Mouse (Mus musculus) hindbrain, embryonic 16.5 days (tissue): ENCODE results near the gene Exosc8. TPM values are rescaled to one million over a fixed set of nuclear protein-coding genes. Genes with fewer than 3 reads are reported as not detected.
A peak's percentile ranks its signal among the peaks of the same experiment; 100 is the strongest.

Experiments used
- ATAC-seq: fragments of 200-750 bp; cut with Nextera tagmentation; 2 replicates; pipeline ENCODE4 v1.8.0; 2017; ENCODE audit warnings: moderate TSS enrichment, moderate library complexity
- H3K27ac ChIP-seq: fragments of 300-500 bp; sonication (generic); 2 replicates; pipeline ENCODE4 v1.5.1; 2014; ENCODE audit warnings: low read depth, mild to moderate bottlenecking, control low read depth, low read length, moderate library complexity
- H3K27me3 ChIP-seq: fragments of 300-500 bp; sonication (generic); replicated peaks from 2 replicates; pipeline ENCODE4 v1.6.1; 2014; ENCODE audit warnings: low read length; ENCODE audit not compliant: control insufficient read depth, insufficient read depth
- H3K36me3 ChIP-seq: fragments of 300-500 bp; sonication (generic); 2 replicates; pipeline ENCODE4 v1.6.1; 2014; ENCODE audit warnings: mild to moderate bottlenecking, low read length, moderate library complexity, mixed read lengths; ENCODE audit not compliant: control insufficient read depth, insufficient read depth
- H3K4me1 ChIP-seq: fragments of 300-500 bp; sonication (generic); 2 replicates; pipeline ENCODE4 v1.6.1; 2014; ENCODE audit warnings: low read depth, low read length; ENCODE audit not compliant: control insufficient read depth, insufficient read depth
- H3K4me2 ChIP-seq: fragments of 300-500 bp; sonication (generic); 2 replicates; pipeline ENCODE4 v1.6.1; 2014; ENCODE audit warnings: mild to moderate bottlenecking, low read length, control low read depth, moderate library complexity
- H3K4me3 ChIP-seq: fragments of 300-500 bp; sonication (generic); 2 replicates; pipeline ENCODE4 v1.5.1; 2014; ENCODE audit warnings: mild to moderate bottlenecking, low read length, control low read depth, moderate library complexity
- H3K9ac ChIP-seq: fragments of 300-500 bp; sonication (generic); 2 replicates; pipeline ENCODE4 v1.6.1; 2014; ENCODE audit warnings: low read depth, mild to moderate bottlenecking, control low read depth, low read length, moderate library complexity
- H3K9me3 ChIP-seq: fragments of 300-500 bp; sonication (generic); 2 replicates; pipeline ENCODE4 v1.6.1; 2014; ENCODE audit warnings: mild to moderate bottlenecking, low read length, moderate library complexity; ENCODE audit not compliant: control insufficient read depth
- WGBS: fragments of 180-500 bp; shearing (Covaris S2); extraction: QIAGEN DNeasy Blood & Tissue Kit; methylation state at CpG from one replicate; pipeline ENCODE4 v1.1.7; 2014; 5-methylcytosine and 5-hydroxymethylcytosine counted together
- polyA plus RNA-seq: library from polyadenylated mRNA; unstranded; fragments of >200 nt; fragmentation: Nextera tagmentation; extraction: Ambion mirVana; gene quantifications from 2 replicates; pipeline ENCODE4 v1.2.1, GENCODE M21; 2015

Gene Exosc8
- polyA plus RNA-seq, 1 experiment from 2014 or later: 71.6 TPM

DNA sequence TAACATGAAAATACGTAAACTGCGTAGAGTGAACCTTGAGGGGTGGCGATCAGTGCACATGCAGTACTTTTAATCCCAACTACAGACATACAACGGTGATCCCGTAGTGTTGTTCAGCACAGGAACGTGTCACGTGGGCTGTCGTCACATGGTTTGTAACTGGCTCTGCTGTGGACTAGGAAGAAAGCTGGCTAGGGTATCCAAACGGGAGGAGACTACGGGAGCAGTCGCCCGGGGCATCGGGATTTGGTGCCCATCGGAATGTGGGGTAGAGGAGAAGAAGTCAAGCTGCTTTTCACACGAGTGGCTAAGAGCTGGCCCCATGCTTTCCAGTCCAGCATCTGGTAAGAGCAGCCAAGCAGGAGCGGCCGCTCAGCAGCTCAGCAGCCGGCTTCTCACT, 29.2 kb upstream of the Exosc8 start:
- H3K4me2 ChIP-seq: peak overlapping the region; percentile 32
- no peaks in the 10 kb centered on the region for H3K27me3 ChIP-seq
- H3K4me3 ChIP-seq: peak overlapping the region; percentile 15
- no peaks in the 10 kb centered on the region for H3K9me3 ChIP-seq
- H3K9ac ChIP-seq: no peak overlapping the region
- peaks cover 3% of the 10 kb centered on the region; the same call in 1 of the 2 replicates for H3K4me1 ChIP-seq
- no peak overlapping the region for H3K27ac ChIP-seq
- no peaks in the 10 kb centered on the region for H3K36me3 ChIP-seq
- ATAC-seq: peak; percentile 94
- WGBS: 46% methylated on average over 18 of the region's 18 CpGs

DNA sequence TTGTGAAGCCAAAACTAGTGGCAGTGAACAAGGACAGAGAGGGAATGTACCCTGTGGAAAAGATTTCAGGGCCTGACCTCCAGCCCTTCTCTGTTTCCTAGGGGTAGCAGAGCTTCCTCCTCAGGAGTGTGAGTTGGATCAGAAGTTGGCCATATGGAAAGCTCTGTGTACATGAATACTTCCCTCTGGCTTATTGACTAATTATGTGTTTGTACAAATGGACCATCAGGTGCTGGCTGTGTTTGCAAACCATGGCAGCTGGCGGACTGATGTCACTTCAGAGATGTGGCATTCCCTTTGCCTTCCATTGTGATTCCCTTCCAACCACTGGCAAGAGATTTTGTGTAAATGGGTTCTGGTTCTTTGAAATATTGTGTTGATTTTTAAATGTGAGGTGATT, 26.1 kb upstream of the Exosc8 start:
- Histone ChIP-seq H3K4me2 (no peak overlapping the region), H3K9ac (no peak overlapping the region), H3K9me3 (no peaks in the 10 kb centered on the region), H3K4me1 (peaks cover 4% of the 10 kb centered on the region), H3K27ac (no peak overlapping the region), H3K36me3 (no peaks in the 10 kb centered on the region), H3K27me3 (no peaks in the 10 kb centered on the region), H3K4me3 (no peak overlapping the region)
- 87% methylated on average over 1 of the region's 1 CpGs for WGBS
- no peak for ATAC-seq

- Histone ChIP-seq H3K9ac (no peak overlapping the region), H3K27me3 (no peaks in the 10 kb centered on the region), H3K4me1 (peaks cover 8% of the 10 kb centered on the region), H3K27ac (no peak overlapping the region), H3K4me2 (no peak overlapping the region), H3K36me3 (no peaks in the 10 kb centered on the region), H3K9me3 (no peaks in the 10 kb centered on the region), H3K4me3 (no peak overlapping the region)
- no peak for ATAC-seq
- 43% methylated on average over 15 of the region's 15 CpGs for WGBS
These were observed 25.3 kb upstream of the Exosc8 start for GRCm38 (mm10) chr3:54760321-54761115.

- Histone ChIP-seq H3K4me2 (no peak overlapping the region), H3K9ac (no peak overlapping the region), H3K4me3 (no peak overlapping the region), H3K9me3 (no peaks in the 10 kb centered on the region), H3K4me1 (peaks cover 8% of the 10 kb centered on the region), H3K36me3 (no peaks in the 10 kb centered on the region), H3K27me3 (no peaks in the 10 kb centered on the region), H3K27ac (no peak overlapping the region)
- no peak for ATAC-seq
- 77% methylated on average over 9 of the region's 9 CpGs for WGBS
These were observed 24.0 kb upstream of the Exosc8 start for GRCm38 (mm10) chr3:54759211-54759610.

GRCm38 (mm10) chr3:54757446-54757845, 22.3 kb upstream of the Exosc8 start:
- 87% methylated on average over 8 of the region's 8 CpGs for WGBS

GRCm38 (mm10) chr3:54756058-54756457, 20.9 kb upstream of the Exosc8 start:
- ATAC-seq: peak; percentile 60; the same call in 1 of the 2 replicates

More at GRCm38 (mm10) chr3:54757446-54757845, 22.3 kb upstream of the Exosc8 start:
- H3K36me3 ChIP-seq: no peaks in the 10 kb centered on the region
- H3K9ac ChIP-seq: no peak overlapping the region
- H3K4me2 ChIP-seq: no peak overlapping the region
- no peaks in the 10 kb centered on the region for H3K27me3 ChIP-seq
- no peak overlapping the region for H3K4me3 ChIP-seq
- no peaks in the 10 kb centered on the region for H3K9me3 ChIP-seq
- H3K27ac ChIP-seq: no peak overlapping the region
- H3K4me1 ChIP-seq: peaks cover 8% of the 10 kb centered on the region
- no peak for ATAC-seq

GRCm38 (mm10) chr3:54755145-54756041, 20.2 kb upstream of the Exosc8 start, which contains the start of gene Smad9:
Gene Smad9, plus strand, starts transcription at chr3:54755582.
- no peaks in the 10 kb centered on the region for H3K27me3 ChIP-seq
- H3K4me1 ChIP-seq: peaks cover 5% of the 10 kb centered on the region; the same call in 1 of the 2 replicates
- H3K9me3 ChIP-seq: no peaks in the 10 kb centered on the region
- H3K9ac ChIP-seq: peak within 1 kb of the TSS; percentile 86
- no peak within 1 kb of the TSS for H3K27ac ChIP-seq
- peak within 1 kb of the TSS; percentile 71 for H3K4me2 ChIP-seq
- H3K36me3 ChIP-seq: 0 out of 2 replicates have a peak, but pooled peaks cover 2% of the 10 kb centered on the region
- H3K4me3 ChIP-seq: peak within 1 kb of the TSS; percentile 52
- WGBS: under 1% methylated on average over 43 of the region's 66 CpGs
- peak; percentile 88 for ATAC-seq

More at GRCm38 (mm10) chr3:54756058-54756457, 20.9 kb upstream of the Exosc8 start:
- Histone ChIP-seq H3K27ac (no peak overlapping the region), H3K36me3 (no peaks in the 10 kb centered on the region), H3K4me1 (peaks cover 7% of the 10 kb centered on the region), H3K27me3 (no peaks in the 10 kb centered on the region), H3K4me3 (peak overlapping the region; percentile 52), H3K4me2 (peak overlapping the region; percentile 71), H3K9ac (peak overlapping the region; percentile 86), H3K9me3 (no peaks in the 10 kb centered on the region)
- WGBS: 3% methylated on average over 11 of the region's 11 CpGs

- H3K4me2 ChIP-seq: no peak overlapping the region
- no peak for ATAC-seq
- H3K9ac ChIP-seq: no peak overlapping the region
- no peaks in the 10 kb centered on the region for H3K9me3 ChIP-seq
- H3K27me3 ChIP-seq: no peaks in the 10 kb centered on the region
- peaks cover 5% of the 10 kb centered on the region; the same call in 1 of the 2 replicates for H3K4me1 ChIP-seq
- H3K27ac ChIP-seq: no peak overlapping the region
- no peak overlapping the region for H3K4me3 ChIP-seq
- WGBS: 81% methylated on average over 4 of the region's 4 CpGs
- H3K36me3 ChIP-seq: peaks cover 12% of the 10 kb centered on the region; the same call in 1 of the 2 replicates
These were observed 18.2 kb upstream of the Exosc8 start for GRCm38 (mm10) chr3:54753411-54753810.

- H3K27me3 ChIP-seq: no peaks in the 10 kb centered on the region
- H3K36me3 ChIP-seq: peaks cover 75% of the 10 kb centered on the region
- H3K4me1 ChIP-seq: no peaks in the 10 kb centered on the region
- H3K4me3 ChIP-seq: no peak overlapping the region
- no peak overlapping the region for H3K9ac ChIP-seq
- H3K9me3 ChIP-seq: no peaks in the 10 kb centered on the region
- 62% methylated on average over 5 of the region's 5 CpGs for WGBS
- H3K27ac ChIP-seq: no peak overlapping the region
- ATAC-seq: no peak
- no peak overlapping the region for H3K4me2 ChIP-seq
These were observed 10.6 kb upstream of the Exosc8 start for GRCm38 (mm10) chr3:54745799-54746198.
